Mouse (Mus musculus): ENCODE results near the gene Gstp1.
"Not testable (repeated sequence)": the region's sequence is repeated elsewhere in the genome, so short reads cannot be mapped to it uniquely, and the experiment has no call there.

Gstp1 gene

DNA sequence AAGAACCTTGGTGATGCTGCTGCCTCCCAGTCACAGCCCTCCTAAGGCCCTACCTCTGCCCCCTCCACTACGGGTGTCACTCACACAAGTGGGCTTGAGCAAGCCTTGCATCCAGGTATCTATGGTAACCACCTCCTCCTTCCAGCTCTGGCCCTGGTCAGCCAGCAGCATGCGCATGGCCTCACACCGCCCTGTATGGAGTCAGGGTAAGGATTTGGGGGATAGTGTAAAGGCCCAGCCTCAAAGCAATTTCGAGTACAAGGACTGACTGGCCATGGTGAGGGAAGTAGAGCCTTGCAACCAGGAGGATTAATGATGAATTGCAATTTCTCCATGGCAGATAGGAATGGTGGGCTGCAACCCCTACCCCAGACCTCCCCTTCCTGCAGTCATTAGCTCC is 3.7 kb upstream of the Gstp1 start:
- in situ Hi-C loops (cut with MseI, MboI), result not testable (repeated sequence)

GRCm38 (mm10) chr19:4040941-4041340 is 3.2 kb upstream of the Gstp1 start:
- in situ Hi-C loops (cut with MseI, MboI), result not testable (repeated sequence)

DNA sequence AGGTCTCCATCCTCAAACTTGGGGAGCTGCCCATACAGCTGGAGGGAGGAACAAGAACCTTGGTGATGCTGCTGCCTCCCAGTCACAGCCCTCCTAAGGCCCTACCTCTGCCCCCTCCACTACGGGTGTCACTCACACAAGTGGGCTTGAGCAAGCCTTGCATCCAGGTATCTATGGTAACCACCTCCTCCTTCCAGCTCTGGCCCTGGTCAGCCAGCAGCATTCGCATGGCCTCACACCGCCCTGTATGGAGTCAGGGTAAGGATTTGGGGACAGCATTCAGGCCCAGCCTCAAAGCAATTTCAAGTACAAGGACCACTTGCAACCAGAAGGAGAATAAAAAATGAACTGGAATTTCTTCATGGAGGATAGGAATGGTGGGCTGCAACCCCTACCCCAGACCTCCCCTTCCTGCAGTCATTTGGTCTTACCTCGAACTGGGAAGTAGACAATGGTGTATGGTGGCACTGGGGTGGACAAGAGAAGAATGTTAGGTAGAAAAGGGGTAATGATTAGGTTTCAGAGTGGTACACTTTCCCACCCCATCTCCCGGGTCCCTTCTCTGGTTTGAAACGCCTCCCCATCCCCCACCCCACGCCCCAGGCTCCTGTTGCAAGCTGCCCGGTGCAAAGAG is 514 bp downstream of the Gstp1 start:
- in situ Hi-C loops (cut with MseI, MboI), result not testable (repeated sequence)

- in situ Hi-C loops (cut with MseI, MboI), result no loop called here
Observed at GRCm38 (mm10) chr19:4036327-4037045, 1.3 kb downstream of the Gstp1 start.

- in situ Hi-C loops (cut with MseI, MboI), result no loop called here
Observed at GRCm38 (mm10) chr19:4033742-4034141, 4.0 kb downstream of the Gstp1 start.

DNA sequence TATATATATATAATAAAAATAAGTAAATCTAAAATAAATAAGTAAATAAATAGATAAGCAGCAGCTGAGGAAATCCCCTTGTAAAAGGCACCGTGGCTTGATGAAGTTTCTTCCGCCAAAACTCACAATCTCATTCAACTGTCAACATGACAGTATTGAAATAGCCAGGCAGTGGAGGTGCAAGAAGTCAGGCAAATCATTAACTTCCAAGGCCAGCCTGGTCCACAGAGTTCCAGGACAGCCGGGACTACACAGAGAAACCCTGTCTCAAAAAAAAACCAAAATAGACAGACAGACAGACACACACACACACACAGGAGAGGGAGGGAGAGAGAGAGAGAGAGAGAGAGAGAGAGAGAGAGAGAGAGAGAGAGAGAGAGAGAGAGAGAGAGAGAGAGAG is 4.5 kb downstream of the Gstp1 start:
- in situ Hi-C loops (cut with MseI, MboI), result no loop called here

DNA sequence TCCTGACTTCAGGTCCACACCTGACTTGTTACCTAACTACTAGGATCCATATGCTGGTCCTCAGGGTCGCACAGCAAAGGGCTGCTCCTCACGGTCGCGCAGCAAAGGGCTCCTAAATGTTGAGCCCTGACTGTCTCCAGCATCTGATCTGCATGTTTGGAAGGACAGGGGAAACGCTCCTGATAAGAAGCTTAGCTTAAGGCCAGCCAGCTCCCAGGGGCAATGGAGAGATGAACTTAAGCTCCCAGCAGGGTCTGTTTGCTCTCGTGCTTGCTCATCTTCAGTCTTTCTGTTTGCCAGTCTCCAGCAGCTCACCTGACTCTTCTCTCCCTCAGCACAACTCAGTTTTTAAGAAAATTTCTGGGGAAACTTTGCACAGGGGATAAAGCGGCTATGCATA is 5.1 kb downstream of the Gstp1 start:
- in situ Hi-C loops (cut with MseI, MboI), result no loop called here

DNA sequence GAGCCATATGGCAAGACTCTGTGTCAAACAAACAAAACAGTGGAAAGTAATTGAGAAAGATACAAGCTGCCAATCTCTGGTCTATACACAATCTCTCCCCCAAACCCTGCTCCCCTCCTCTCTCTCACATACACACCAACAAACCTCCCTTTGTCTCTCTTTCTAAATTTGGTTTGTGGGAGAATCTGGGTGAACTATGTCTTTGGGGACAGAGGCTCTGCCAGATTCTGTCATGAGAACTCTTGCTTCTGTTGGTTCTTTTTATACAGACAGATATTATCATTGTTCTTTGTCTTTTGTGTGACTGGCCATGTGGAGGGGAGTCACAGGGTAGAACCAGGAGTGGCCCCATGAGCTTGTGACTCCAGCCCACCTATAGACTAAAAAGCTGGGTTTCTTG is 10.2 kb downstream of the Gstp1 start:
- in situ Hi-C loops (cut with MseI, MboI), result no loop called here

DNA sequence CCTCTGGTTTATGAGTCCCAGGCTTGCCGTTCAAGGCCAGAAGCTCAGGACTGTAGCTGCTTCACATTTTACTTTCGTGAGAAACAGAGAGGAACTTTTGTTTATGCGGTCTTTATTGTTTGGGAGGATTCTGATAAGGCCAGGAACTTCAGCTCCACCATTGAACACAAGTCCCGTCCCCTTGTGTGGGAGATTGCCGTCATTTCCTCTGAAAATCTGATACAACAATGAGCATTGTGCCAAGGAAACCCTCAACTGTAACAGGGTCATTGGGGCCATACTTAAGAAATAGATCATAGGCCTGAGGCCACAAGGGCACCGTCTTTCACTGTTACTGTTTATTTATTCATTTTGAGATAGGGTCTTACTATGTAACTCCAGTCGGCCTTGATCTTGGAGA is 14.6 kb downstream of the Gstp1 start:
- in situ Hi-C loops (cut with MseI, MboI), result no loop called here

DNA sequence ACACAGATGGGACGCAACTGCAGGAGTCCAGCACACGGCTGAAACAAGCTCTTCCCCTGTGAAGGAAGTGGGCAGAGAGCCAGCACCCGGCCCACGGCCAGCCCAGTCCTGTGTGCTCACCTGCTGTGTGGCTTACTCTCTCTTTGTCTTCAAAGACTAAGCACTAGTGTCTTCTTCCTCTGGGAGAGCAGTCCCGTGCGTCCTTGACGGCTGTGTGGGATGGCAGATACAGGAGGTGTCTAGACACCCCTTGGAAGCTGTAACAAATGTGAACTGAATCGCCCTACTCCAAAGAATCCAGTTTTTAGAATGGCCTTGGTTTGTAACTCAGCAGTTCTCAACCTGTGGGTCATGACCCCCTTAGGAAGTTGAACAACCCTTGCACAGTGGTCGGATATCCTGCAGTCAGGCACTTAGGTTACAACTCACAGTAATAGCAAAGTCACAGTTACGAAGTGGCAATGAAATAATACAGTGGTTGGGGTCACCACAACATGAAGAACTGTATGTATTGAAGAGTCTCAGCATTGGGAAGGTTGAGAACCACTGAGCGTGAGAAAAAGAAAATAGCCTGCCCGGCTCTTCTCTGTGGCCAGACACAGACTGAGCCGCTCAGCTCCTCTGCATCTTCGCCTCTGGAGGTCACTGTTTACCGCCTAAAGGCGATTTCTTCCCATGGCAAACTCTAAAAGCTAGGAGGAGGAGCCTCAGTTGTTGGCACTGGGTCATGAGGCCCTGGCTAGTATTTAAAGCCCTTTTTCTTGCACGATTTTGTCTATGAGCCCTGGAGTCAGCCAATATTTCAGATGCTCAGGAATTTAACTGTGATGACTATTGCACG is 18.8 kb downstream of the Gstp1 start:
- in situ Hi-C loops (cut with MseI, MboI), result loop anchor here in 1 of 2 experiments (5.0 kb wide), 1 partner anchor 33 kb away; no protein-coding TSS in a partner anchor

GRCm38 (mm10) chr19:4017921-4018587 is 19.7 kb downstream of the Gstp1 start:
- in situ Hi-C loops (cut with MseI, MboI), result loop anchor here in 1 of 2 experiments (5.0 kb wide), 1 partner anchor 34 kb away; no protein-coding TSS in a partner anchor

GRCm38 (mm10) chr19:4015635-4016034 is 22.1 kb downstream of the Gstp1 start:
- in situ Hi-C loops (cut with MseI, MboI), result loop anchor here in 1 of 2 experiments (5.0 kb wide), 1 partner anchor 37 kb away; no protein-coding TSS in a partner anchor

- in situ Hi-C loops (cut with MseI, MboI), result loop anchor here in 1 of 2 experiments (5.0 kb wide), 1 partner anchor 37 kb away; no protein-coding TSS in a partner anchor
Observed at GRCm38 (mm10) chr19:4014802-4015201, 23.0 kb downstream of the Gstp1 start.

- in situ Hi-C loops (cut with MseI, MboI), result no loop called here
Observed at GRCm38 (mm10) chr19:4013066-4013465, 24.7 kb downstream of the Gstp1 start.

GRCm38 (mm10) chr19:4012432-4013022 is 25.3 kb downstream of the Gstp1 start, which contains the start of gene Ndufv1:
TSS of gene Ndufv1 (minus strand) at chr19:4012806.
- in situ Hi-C loops (cut with MseI, MboI), result no loop called here

GRCm38 (mm10) chr19:4011086-4011485 is 26.7 kb downstream of the Gstp1 start:
- in situ Hi-C loops (cut with MseI, MboI), result no loop called here

DNA sequence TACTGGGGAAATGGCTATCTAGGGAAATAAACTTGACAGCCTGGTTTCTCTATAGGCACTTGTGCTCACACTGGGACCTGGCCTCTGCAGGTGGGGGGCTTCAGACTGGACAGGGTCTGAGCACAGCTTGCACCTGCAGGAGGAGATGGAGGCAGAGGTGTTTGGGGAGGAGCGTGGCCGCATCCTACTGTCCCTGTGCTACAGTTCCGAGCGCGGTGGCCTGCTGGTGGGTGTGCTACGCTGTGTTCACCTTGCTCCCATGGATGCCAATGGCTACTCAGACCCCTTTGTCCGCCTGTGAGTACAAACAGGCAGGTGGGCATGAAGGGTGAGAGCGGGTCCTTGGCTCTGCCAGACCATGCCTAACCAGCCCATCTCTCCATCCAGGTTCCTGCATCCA is 31.8 kb downstream of the Gstp1 start:
- in situ Hi-C loops (cut with MseI, MboI), result no loop called here

- in situ Hi-C loops (cut with MseI, MboI), result no loop called here
Observed at GRCm38 (mm10) chr19:4005091-4005490, 32.7 kb downstream of the Gstp1 start.

DNA sequence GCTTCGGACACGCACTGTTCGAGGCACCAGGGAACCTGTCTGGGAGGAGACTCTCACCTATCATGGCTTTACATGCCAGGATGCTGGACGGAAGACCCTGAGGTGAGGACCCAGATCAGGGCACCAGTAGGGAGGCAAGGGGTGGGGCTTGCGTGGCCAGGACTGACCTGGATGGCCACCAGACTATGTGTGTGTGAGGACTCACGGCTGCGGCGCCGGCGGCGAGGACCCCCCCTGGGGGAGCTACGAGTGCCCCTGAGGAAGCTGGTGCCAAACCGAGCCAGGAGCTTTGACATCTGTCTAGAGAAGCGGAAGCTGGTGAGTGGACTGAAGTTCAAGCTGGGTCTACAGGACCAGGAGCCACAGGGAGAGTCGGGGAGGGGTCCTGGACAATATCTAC is 33.5 kb downstream of the Gstp1 start:
- in situ Hi-C loops (cut with MseI, MboI), result no loop called here

DNA sequence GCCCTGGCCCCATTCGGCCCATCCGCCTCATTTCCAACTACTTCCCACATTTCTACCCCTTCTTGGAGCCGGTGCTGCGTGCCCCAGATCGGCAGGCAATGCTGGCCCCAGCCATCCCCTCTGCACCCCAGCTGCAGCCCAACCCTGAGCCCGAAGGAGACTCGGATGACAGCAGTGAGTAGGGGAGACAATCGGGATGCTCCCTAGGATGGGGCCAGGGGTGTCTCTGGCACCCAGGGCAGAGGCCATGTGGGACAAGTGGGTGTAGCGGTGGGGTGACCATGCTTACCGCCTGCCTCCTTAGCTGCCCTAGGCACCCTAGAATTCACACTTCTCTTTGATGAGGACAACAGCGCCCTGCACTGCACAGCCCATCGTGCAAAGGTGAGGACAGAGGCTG is 34.1 kb downstream of the Gstp1 start:
- in situ Hi-C loops (cut with MseI, MboI), result no loop called here

DNA sequence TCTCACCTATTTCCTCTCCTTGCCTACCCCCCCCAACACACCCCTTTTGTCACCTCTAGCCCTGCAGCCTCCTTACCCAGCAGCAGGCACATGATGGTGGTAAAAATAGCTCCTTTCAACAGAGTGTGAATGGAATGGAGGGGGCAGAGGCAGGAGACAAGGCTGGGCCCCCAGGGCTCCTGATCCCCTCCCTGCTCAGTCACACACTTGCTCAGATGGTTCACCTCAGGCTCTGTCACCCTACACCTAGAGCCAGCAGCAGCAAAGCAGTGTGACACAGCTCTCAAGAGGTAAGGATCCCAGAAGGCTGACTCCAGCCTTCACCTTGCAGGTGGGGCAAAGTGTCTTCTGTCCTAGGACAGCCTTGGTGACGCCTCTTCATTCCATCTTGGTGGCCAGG is 34.7 kb downstream of the Gstp1 start, which contains the start of gene Doc2g:
TSS of gene Doc2g (plus strand) at position 202 of the 400 bp plus-strand sequence.
- in situ Hi-C loops (cut with MseI, MboI), result no loop called here

All from mouse trophoblast stem cell (cell line).